Mouse (Mus musculus) embryonic facial prominence, embryonic 12.5 days (tissue): Measurements from ENCODE around the gene Stra6. TPM values are rescaled to one million over a fixed set of nuclear protein-coding genes. Genes with fewer than 3 reads are reported as not detected.

Source experiments
- ATAC-seq: fragments of 200-750 bp; cut with Nextera tagmentation; 2 replicates; pipeline ENCODE4 v1.8.0; 2017; ENCODE audit not compliant: insufficient number of reproducible peaks, insufficient read depth, low FRiP score, low TSS enrichment
- H3K27ac ChIP-seq: fragments of 300-500 bp; sonication (generic); 2 replicates; pipeline ENCODE4 v1.5.1; 2016; ENCODE audit warnings: mild to moderate bottlenecking
- H3K27me3 ChIP-seq: fragments of 300-500 bp; sonication (generic); 2 replicates; pipeline ENCODE4 v1.6.1; 2016; ENCODE audit warnings: mild to moderate bottlenecking, moderate library complexity
- H3K36me3 ChIP-seq: fragments of 300-500 bp; sonication (generic); 2 replicates; pipeline ENCODE4 v1.6.1; 2016; ENCODE audit warnings: mild to moderate bottlenecking
- H3K4me1 ChIP-seq: fragments of 300-500 bp; sonication (generic); 2 replicates; pipeline ENCODE4 v1.6.1; 2016
- H3K4me2 ChIP-seq: fragments of 300-500 bp; sonication (generic); replicated peaks from 2 replicates; pipeline ENCODE4 v1.6.1; 2016; ENCODE audit warnings: mild to moderate bottlenecking, moderate library complexity
- H3K4me3 ChIP-seq: fragments of 300-500 bp; sonication (generic); 2 replicates; pipeline ENCODE4 v1.5.1; 2016; ENCODE audit warnings: mild to moderate bottlenecking
- H3K9ac ChIP-seq: fragments of 300-500 bp; sonication (generic); 2 replicates; pipeline ENCODE4 v1.6.1; 2016; ENCODE audit warnings: mild to moderate bottlenecking, moderate library complexity
- H3K9me3 ChIP-seq: fragments of 300-500 bp; sonication (generic); 2 replicates; pipeline ENCODE4 v1.6.1; 2016; ENCODE audit warnings: mild to moderate bottlenecking, moderate library complexity
- WGBS: fragments of 180-500 bp; shearing (Covaris S2); methylation state at CpG from one replicate; pipeline ENCODE4 v1.1.7; 2016; 5-methylcytosine and 5-hydroxymethylcytosine counted together
- polyA plus RNA-seq: library from polyadenylated mRNA; unstranded; fragments of >200 nt; fragmentation: Nextera tagmentation; extraction: Ambion mirVana; gene quantifications from 2 replicates; pipeline ENCODE4 v1.2.1, GENCODE M21; 2016

Stra6 gene
- polyA plus RNA-seq, 1 experiment from 2014 or later: 38.1 TPM

GRCm38 (mm10) chr9:58035951-58036698 is 27.5 kb upstream of the Stra6 start:
- no peak for ATAC-seq
- Histone ChIP-seq H3K27me3 (peaks cover 14% of the 10 kb centered on the region), H3K36me3 (no peaks in the 10 kb centered on the region), H3K27ac (no peak overlapping the region), H3K4me2 (no peak overlapping the region), H3K9ac (no peak overlapping the region), H3K9me3 (no peaks in the 10 kb centered on the region), H3K4me3 (no peak overlapping the region), H3K4me1 (peaks cover 20% of the 10 kb centered on the region)
- 76% methylated on average over 7 of the region's 7 CpGs for WGBS

GRCm38 (mm10) chr9:58036961-58037360 is 26.6 kb upstream of the Stra6 start:
- ATAC-seq: no peak
- Histone ChIP-seq H3K9me3 (no peaks in the 10 kb centered on the region), H3K4me1 (peaks cover 28% of the 10 kb centered on the region), H3K4me2 (no peak overlapping the region), H3K4me3 (no peak overlapping the region), H3K27me3 (peaks cover 12% of the 10 kb centered on the region), H3K9ac (no peak overlapping the region; the same call in 1 of the 2 replicates), H3K27ac (no peak overlapping the region), H3K36me3 (no peaks in the 10 kb centered on the region)
- 66% methylated on average over 4 of the region's 4 CpGs for WGBS

GRCm38 (mm10) chr9:58038500-58039168 is 25.0 kb upstream of the Stra6 start:
- H3K9me3 ChIP-seq: no peaks in the 10 kb centered on the region
- H3K4me1 ChIP-seq: peaks cover 42% of the 10 kb centered on the region
- H3K4me2 ChIP-seq: no peak overlapping the region
- no peak overlapping the region for H3K4me3 ChIP-seq
- H3K36me3 ChIP-seq: no peaks in the 10 kb centered on the region
- 0 out of 2 replicates have a peak overlapping the region, but pooled peaks have one; percentile 1 for H3K27ac ChIP-seq
- H3K27me3 ChIP-seq: peaks cover 9% of the 10 kb centered on the region
- no peak overlapping the region for H3K9ac ChIP-seq
- peak; percentile 64; the same call in 1 of the 2 replicates for ATAC-seq
- 21% methylated on average over 19 of the region's 19 CpGs for WGBS

GRCm38 (mm10) chr9:58040977-58041376 is 22.6 kb upstream of the Stra6 start:
- ATAC-seq: no peak
- Histone ChIP-seq H3K36me3 (no peaks in the 10 kb centered on the region), H3K27ac (peak overlapping the region; percentile 74), H3K4me2 (no peak overlapping the region), H3K4me1 (peaks cover 56% of the 10 kb centered on the region), H3K9ac (no peak overlapping the region), H3K27me3 (peaks cover 9% of the 10 kb centered on the region), H3K9me3 (no peaks in the 10 kb centered on the region), H3K4me3 (no peak overlapping the region)
- 22% methylated on average over 4 of the region's 4 CpGs for WGBS

- Histone ChIP-seq H3K27ac (peak overlapping the region; percentile 74), H3K4me2 (no peak overlapping the region), H3K9me3 (no peaks in the 10 kb centered on the region), H3K27me3 (peaks cover 3% of the 10 kb centered on the region; the same call in 1 of the 2 replicates), H3K9ac (no peak overlapping the region), H3K36me3 (no peaks in the 10 kb centered on the region), H3K4me1 (peaks cover 58% of the 10 kb centered on the region), H3K4me3 (no peak overlapping the region)
- no peak for ATAC-seq
- WGBS: 18% methylated on average over 10 of the region's 10 CpGs
Measured at GRCm38 (mm10) chr9:58042391-58042790, 21.2 kb upstream of the Stra6 start.

- no peak overlapping the region for H3K27ac ChIP-seq
- no peaks in the 10 kb centered on the region for H3K36me3 ChIP-seq
- H3K4me1 ChIP-seq: peaks cover 64% of the 10 kb centered on the region
- H3K9ac ChIP-seq: no peak overlapping the region
- no peak for ATAC-seq
- no peaks in the 10 kb centered on the region for H3K27me3 ChIP-seq
- H3K9me3 ChIP-seq: no peaks in the 10 kb centered on the region
- 88% methylated on average over 10 of the region's 10 CpGs for WGBS
- no peak overlapping the region for H3K4me3 ChIP-seq
- H3K4me2 ChIP-seq: no peak overlapping the region
Measured at GRCm38 (mm10) chr9:58043496-58044017, 20.0 kb upstream of the Stra6 start.

- H3K9me3 ChIP-seq: no peaks in the 10 kb centered on the region
- no peak overlapping the region for H3K9ac ChIP-seq
- ATAC-seq: no peak
- H3K27ac ChIP-seq: no peak overlapping the region
- peaks cover 61% of the 10 kb centered on the region for H3K4me1 ChIP-seq
- H3K4me3 ChIP-seq: no peak overlapping the region
- H3K4me2 ChIP-seq: no peak overlapping the region
- 0 out of 2 replicates have a peak, but pooled peaks cover 3% of the 10 kb centered on the region for H3K27me3 ChIP-seq
- 31% methylated on average over 10 of the region's 10 CpGs for WGBS
- H3K36me3 ChIP-seq: no peaks in the 10 kb centered on the region
Measured at GRCm38 (mm10) chr9:58044828-58045227, 18.8 kb upstream of the Stra6 start.

GRCm38 (mm10) chr9:58045646-58046045 is 17.9 kb upstream of the Stra6 start:
- Histone ChIP-seq H3K4me1 (peaks cover 56% of the 10 kb centered on the region), H3K27ac (0 out of 2 replicates have a peak overlapping the region, but pooled peaks have one; percentile 3), H3K36me3 (no peaks in the 10 kb centered on the region), H3K9me3 (no peaks in the 10 kb centered on the region), H3K9ac (no peak overlapping the region), H3K4me2 (no peak overlapping the region), H3K4me3 (no peak overlapping the region), H3K27me3 (0 out of 2 replicates have a peak, but pooled peaks cover 3% of the 10 kb centered on the region)
- ATAC-seq: no peak
- WGBS: 29% methylated on average over 4 of the region's 4 CpGs

GRCm38 (mm10) chr9:58047061-58047460 is 16.5 kb upstream of the Stra6 start:
- H3K36me3 ChIP-seq: no peaks in the 10 kb centered on the region
- H3K9ac ChIP-seq: no peak overlapping the region
- peaks cover 42% of the 10 kb centered on the region for H3K4me1 ChIP-seq
- H3K4me3 ChIP-seq: no peak overlapping the region
- H3K27ac ChIP-seq: no peak overlapping the region
- 77% methylated on average over 10 of the region's 10 CpGs for WGBS
- H3K27me3 ChIP-seq: 0 out of 2 replicates have a peak, but pooled peaks cover 3% of the 10 kb centered on the region
- H3K4me2 ChIP-seq: no peak overlapping the region
- no peak for ATAC-seq
- no peaks in the 10 kb centered on the region for H3K9me3 ChIP-seq

GRCm38 (mm10) chr9:58048621-58049020 is 15.0 kb upstream of the Stra6 start:
- H3K4me2 ChIP-seq: no peak overlapping the region
- H3K4me1 ChIP-seq: peaks cover 34% of the 10 kb centered on the region
- ATAC-seq: no peak
- H3K9ac ChIP-seq: 0 out of 2 replicates have a peak overlapping the region, but pooled peaks have one; percentile 8
- H3K9me3 ChIP-seq: no peaks in the 10 kb centered on the region
- H3K4me3 ChIP-seq: no peak overlapping the region
- 11% methylated on average over 6 of the region's 6 CpGs for WGBS
- H3K27ac ChIP-seq: no peak overlapping the region
- H3K27me3 ChIP-seq: 0 out of 2 replicates have a peak, but pooled peaks cover 3% of the 10 kb centered on the region
- H3K36me3 ChIP-seq: no peaks in the 10 kb centered on the region

- Histone ChIP-seq H3K27ac (peak overlapping the region; percentile 9; the same call in 1 of the 2 replicates), H3K9me3 (no peaks in the 10 kb centered on the region), H3K9ac (0 out of 2 replicates have a peak overlapping the region, but pooled peaks have one; percentile 8), H3K27me3 (0 out of 2 replicates have a peak, but pooled peaks cover 3% of the 10 kb centered on the region), H3K4me3 (no peak overlapping the region), H3K4me2 (no peak overlapping the region), H3K36me3 (no peaks in the 10 kb centered on the region), H3K4me1 (peaks cover 40% of the 10 kb centered on the region)
- WGBS: 53% methylated on average over 6 of the region's 6 CpGs
- no peak for ATAC-seq
Measured at GRCm38 (mm10) chr9:58049186-58049585, 14.4 kb upstream of the Stra6 start.
